Mouse (Mus musculus): ENCODE measurements at regions not wholly inside any gene's neighbourhood (a gene's known extent, or its start where the extent isn't known, plus 50 kb on each side); places are given as distances from the start of the nearest gene placed in this dataset.

DNA sequence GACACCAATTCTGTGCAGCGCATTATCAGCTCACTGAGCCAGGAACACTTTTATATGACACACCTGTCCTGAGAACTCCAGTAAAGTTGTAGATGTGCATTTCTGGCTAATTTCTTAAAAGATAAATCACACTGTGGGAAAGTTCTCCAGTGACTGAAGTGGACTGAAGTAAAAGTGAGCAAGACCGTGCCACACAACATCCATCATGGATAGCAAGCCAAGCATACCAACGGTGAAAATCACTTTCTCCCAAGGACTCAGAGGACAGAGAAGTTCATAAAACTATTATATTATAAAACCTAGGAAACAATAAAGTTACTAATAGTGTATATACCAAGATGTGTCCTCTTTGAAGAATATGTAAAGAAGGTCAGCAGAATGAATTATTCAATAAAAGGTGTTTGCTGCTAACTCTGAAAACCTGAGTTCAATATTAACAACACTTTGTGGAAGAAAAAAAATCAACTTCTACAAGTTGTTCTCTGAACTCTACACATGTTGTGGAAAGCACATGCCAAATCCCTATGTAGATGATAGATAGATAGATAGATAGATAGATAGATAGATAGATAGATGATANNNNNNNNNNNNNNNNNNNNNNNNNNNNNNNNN is 298.2 kb upstream of the Igbp1b start:
- ATAC-seq (replicated peaks): no peak
- no peak overlapping the region for H3K4me2 ChIP-seq
- H3K36me3 ChIP-seq (replicated peaks): no peaks in the 10 kb centered on the region
- H3K9ac ChIP-seq: no peak overlapping the region
- H3K9me3 ChIP-seq: no peaks in the 10 kb centered on the region
- no peaks in the 10 kb centered on the region for H3K4me1 ChIP-seq
- H3K27ac ChIP-seq: no peak overlapping the region
- H3K4me3 ChIP-seq: no peak overlapping the region
- H3K27me3 ChIP-seq (replicated peaks): no peaks in the 10 kb centered on the region
- WGBS: 96% methylated on average over 3 of the region's 3 CpGs

GRCm38 (mm10) chr6:138950888-138951287 is 292.5 kb upstream of the Igbp1b start:
- Histone ChIP-seq H3K27me3 (replicated peaks) (no peaks in the 10 kb centered on the region), H3K9me3 (no peaks in the 10 kb centered on the region), H3K4me1 (no peaks in the 10 kb centered on the region), H3K36me3 (replicated peaks) (no peaks in the 10 kb centered on the region), H3K4me2 (no peak overlapping the region), H3K4me3 (no peak overlapping the region), H3K27ac (no peak overlapping the region), H3K9ac (no peak overlapping the region)
- ATAC-seq (replicated peaks): no peak
- WGBS: 98% methylated on average over 3 of the region's 3 CpGs

GRCm38 (mm10) chr6:138946632-138947031 is 288.3 kb upstream of the Igbp1b start:
- H3K9me3 ChIP-seq: no peaks in the 10 kb centered on the region
- H3K36me3 ChIP-seq (replicated peaks): no peaks in the 10 kb centered on the region
- WGBS: 42% methylated on average over 5 of the region's 5 CpGs
- H3K4me3 ChIP-seq: no peak overlapping the region
- H3K4me1 ChIP-seq: no peaks in the 10 kb centered on the region
- no peak overlapping the region for H3K4me2 ChIP-seq
- no peak for ATAC-seq (replicated peaks)
- no peak overlapping the region for H3K27ac ChIP-seq
- no peaks in the 10 kb centered on the region for H3K27me3 ChIP-seq (replicated peaks)
- H3K9ac ChIP-seq: no peak overlapping the region

GRCm38 (mm10) chr6:138945432-138945831 is 287.1 kb upstream of the Igbp1b start:
- ATAC-seq (replicated peaks): no peak
- WGBS: 89% methylated on average over 1 of the region's 1 CpGs

GRCm38 (mm10) chr6:138920161-138920560 is 261.8 kb upstream of the Igbp1b start:
- H3K4me1 ChIP-seq: no peaks in the 10 kb centered on the region
- H3K4me3 ChIP-seq: no peak overlapping the region
- no peaks in the 10 kb centered on the region for H3K27me3 ChIP-seq (replicated peaks)
- H3K9ac ChIP-seq: no peak overlapping the region
- no peaks in the 10 kb centered on the region for H3K36me3 ChIP-seq (replicated peaks)
- H3K9me3 ChIP-seq: no peaks in the 10 kb centered on the region
- WGBS: 73% methylated on average over 2 of the region's 2 CpGs
- no peak overlapping the region for H3K27ac ChIP-seq
- no peak overlapping the region for H3K4me2 ChIP-seq
- ATAC-seq (replicated peaks): no peak

More at GRCm38 (mm10) chr6:138945432-138945831, 287.1 kb upstream of the Igbp1b start:
- Histone ChIP-seq H3K4me3 (no peak overlapping the region), H3K9ac (no peak overlapping the region), H3K27ac (no peak overlapping the region), H3K9me3 (no peaks in the 10 kb centered on the region), H3K27me3 (replicated peaks) (no peaks in the 10 kb centered on the region), H3K36me3 (replicated peaks) (no peaks in the 10 kb centered on the region), H3K4me1 (no peaks in the 10 kb centered on the region), H3K4me2 (no peak overlapping the region)

GRCm38 (mm10) chr6:138919531-138919930 is 261.2 kb upstream of the Igbp1b start:
- WGBS: 93% methylated on average over 4 of the region's 4 CpGs
- ATAC-seq (replicated peaks): no peak
- Histone ChIP-seq H3K36me3 (replicated peaks) (no peaks in the 10 kb centered on the region), H3K9ac (no peak overlapping the region), H3K4me3 (no peak overlapping the region), H3K27ac (no peak overlapping the region), H3K4me1 (no peaks in the 10 kb centered on the region), H3K9me3 (no peaks in the 10 kb centered on the region), H3K4me2 (no peak overlapping the region), H3K27me3 (replicated peaks) (no peaks in the 10 kb centered on the region)

- H3K9me3 ChIP-seq: no peaks in the 10 kb centered on the region
- no peaks in the 10 kb centered on the region for H3K36me3 ChIP-seq (replicated peaks)
- H3K27ac ChIP-seq: no peak overlapping the region
- WGBS: 65% methylated on average over 3 of the region's 3 CpGs
- no peak for ATAC-seq (replicated peaks)
- H3K4me3 ChIP-seq: no peak overlapping the region
- H3K27me3 ChIP-seq (replicated peaks): no peaks in the 10 kb centered on the region
- no peak overlapping the region for H3K4me2 ChIP-seq
- H3K4me1 ChIP-seq: no peaks in the 10 kb centered on the region
- no peak overlapping the region for H3K9ac ChIP-seq
Observed at GRCm38 (mm10) chr6:138914981-138915380, 256.6 kb upstream of the Igbp1b start.

DNA sequence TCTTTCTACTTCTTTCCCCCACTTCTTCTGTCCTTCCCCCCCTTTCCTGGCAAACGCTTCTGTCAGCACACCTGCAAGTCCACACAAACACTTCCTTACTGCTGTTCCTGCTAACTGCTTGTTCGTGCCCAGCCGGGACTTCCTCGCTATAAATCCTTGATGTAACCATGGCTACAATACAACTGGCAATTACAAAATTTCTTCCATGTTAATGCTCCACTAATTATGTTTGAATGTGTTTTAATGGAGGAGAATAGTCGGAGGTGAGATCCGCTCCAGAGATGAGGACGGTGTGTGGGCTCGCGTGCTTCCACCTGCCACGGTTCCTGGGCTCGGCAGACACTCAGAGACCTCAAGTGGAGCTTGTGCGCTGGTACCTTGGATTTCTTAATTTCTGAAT is 215.3 kb upstream of the Igbp1b start:
- Histone ChIP-seq H3K4me1 (peaks cover 6% of the 10 kb centered on the region), H3K4me2 (peak overlapping the region; percentile 23; the same call in 1 of the 2 replicates), H3K36me3 (replicated peaks) (no peaks in the 10 kb centered on the region), H3K4me3 (no peak overlapping the region), H3K27ac (no peak overlapping the region), H3K9me3 (no peaks in the 10 kb centered on the region), H3K27me3 (replicated peaks) (no peaks in the 10 kb centered on the region), H3K9ac (no peak overlapping the region)
- WGBS: 66% methylated on average over 12 of the region's 12 CpGs
- ATAC-seq (replicated peaks): peak; percentile 70

DNA sequence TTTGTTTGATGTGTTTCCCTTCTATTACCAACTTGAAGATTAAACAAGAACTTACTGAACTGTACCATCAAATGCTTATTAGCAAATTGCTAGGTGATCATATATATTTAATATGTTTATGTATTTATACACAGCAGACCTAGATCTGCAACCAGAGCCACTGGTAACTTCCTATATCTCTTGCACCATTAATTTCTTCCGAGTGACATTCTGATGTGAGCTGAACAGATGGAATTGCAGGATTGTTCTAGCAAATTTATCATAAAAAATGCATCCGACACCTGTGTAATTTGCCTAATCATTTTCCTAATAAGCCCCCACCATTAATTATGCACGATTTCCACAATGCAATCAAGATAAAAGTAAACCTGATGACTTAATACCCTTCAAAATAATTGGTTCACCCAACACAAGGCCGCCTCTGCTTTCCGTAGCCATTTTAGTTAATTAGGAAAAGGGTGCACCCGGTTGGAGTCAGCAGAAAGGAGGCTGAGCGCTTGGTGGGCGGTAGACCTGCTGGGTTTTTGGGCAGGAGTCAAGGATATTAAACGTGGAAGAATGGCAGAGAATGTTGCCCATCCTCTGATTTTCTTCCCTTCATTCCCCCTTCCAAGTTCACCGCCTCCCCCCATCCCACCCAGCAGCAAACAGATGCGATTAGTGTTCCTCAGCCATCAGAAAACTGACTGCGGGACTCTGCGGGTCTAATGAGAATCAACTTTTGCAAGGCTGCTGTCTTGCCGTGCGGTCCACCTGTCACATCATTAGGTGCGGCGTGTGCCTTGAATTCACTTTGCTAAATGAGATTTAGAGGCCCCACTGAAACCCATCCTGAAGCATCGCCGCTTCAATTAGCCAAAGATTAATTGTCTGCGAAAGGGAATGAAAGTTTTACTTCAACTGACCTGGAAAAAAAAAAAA is 214.4 kb upstream of the Igbp1b start:
- no peaks in the 10 kb centered on the region for H3K27me3 ChIP-seq (replicated peaks)
- H3K36me3 ChIP-seq (replicated peaks): no peaks in the 10 kb centered on the region
- H3K4me1 ChIP-seq: peaks cover 6% of the 10 kb centered on the region
- ATAC-seq (replicated peaks): peak; percentile 81; the same call in 1 of the 2 replicates
- peak overlapping the region; percentile 23 for H3K4me2 ChIP-seq
- no peak overlapping the region for H3K27ac ChIP-seq
- no peak overlapping the region for H3K9ac ChIP-seq
- H3K9me3 ChIP-seq: no peaks in the 10 kb centered on the region
- H3K4me3 ChIP-seq: no peak overlapping the region
- 50% methylated on average over 20 of the region's 20 CpGs for WGBS

- H3K9ac ChIP-seq: no peak overlapping the region
- H3K4me1 ChIP-seq: no peaks in the 10 kb centered on the region
- WGBS: 91% methylated on average over 8 of the region's 8 CpGs
- H3K27me3 ChIP-seq (replicated peaks): no peaks in the 10 kb centered on the region
- no peaks in the 10 kb centered on the region for H3K9me3 ChIP-seq
- no peak overlapping the region for H3K4me3 ChIP-seq
- H3K27ac ChIP-seq: no peak overlapping the region
- H3K36me3 ChIP-seq (replicated peaks): no peaks in the 10 kb centered on the region
- no peak overlapping the region for H3K4me2 ChIP-seq
- no peak for ATAC-seq (replicated peaks)
Observed at GRCm38 (mm10) chr6:138838043-138838442, 179.7 kb upstream of the Igbp1b start.

DNA sequence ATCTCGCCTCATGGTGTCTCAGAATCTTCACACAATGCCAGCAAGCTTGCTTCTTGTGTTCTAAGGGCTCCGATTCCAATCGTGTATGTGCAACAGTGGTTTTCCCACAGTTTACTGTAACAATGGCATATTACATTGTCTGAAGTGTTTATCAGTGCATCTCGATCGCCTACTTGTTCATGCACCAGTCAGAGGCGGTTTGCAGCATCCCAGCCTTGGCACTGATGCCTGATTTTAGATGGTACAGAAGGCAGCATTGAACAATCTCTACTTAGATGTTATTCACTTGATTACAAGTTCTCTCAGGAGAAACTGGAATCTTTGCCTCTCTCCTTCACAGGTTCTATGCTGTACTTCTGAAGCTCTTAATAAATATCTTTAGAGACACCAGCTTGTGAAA is 176.5 kb upstream of the Igbp1b start:
- Histone ChIP-seq H3K36me3 (replicated peaks) (no peaks in the 10 kb centered on the region), H3K4me2 (no peak overlapping the region), H3K9me3 (no peaks in the 10 kb centered on the region), H3K9ac (no peak overlapping the region), H3K4me1 (no peaks in the 10 kb centered on the region), H3K27ac (no peak overlapping the region), H3K27me3 (replicated peaks) (no peaks in the 10 kb centered on the region), H3K4me3 (no peak overlapping the region)
- no peak for ATAC-seq (replicated peaks)
- WGBS: 92% methylated on average over 6 of the region's 6 CpGs

DNA sequence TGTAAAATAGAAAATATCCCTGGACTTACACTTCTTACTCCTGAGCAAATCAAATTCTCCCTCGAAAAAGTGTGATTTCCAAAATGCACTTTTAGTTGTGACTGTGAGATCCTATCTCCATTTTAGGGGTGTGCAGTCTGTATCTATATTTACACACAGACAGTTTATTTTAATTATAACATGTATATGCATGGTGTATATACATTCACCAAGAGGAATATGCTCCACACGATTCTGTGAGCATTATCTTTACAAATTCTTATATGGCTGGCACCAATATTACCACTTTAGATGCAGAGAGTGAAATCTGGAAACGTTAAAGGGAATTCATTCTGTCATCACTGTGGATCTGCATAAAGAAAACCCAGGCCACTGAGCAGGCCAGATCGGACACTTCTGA is 143.5 kb upstream of the Igbp1b start:
- H3K27ac ChIP-seq: no peak overlapping the region
- H3K36me3 ChIP-seq (replicated peaks): no peaks in the 10 kb centered on the region
- H3K27me3 ChIP-seq (replicated peaks): no peaks in the 10 kb centered on the region
- H3K4me3 ChIP-seq: no peak overlapping the region
- no peak overlapping the region for H3K9ac ChIP-seq
- no peaks in the 10 kb centered on the region for H3K4me1 ChIP-seq
- no peaks in the 10 kb centered on the region for H3K9me3 ChIP-seq
- WGBS: 68% methylated on average over 4 of the region's 4 CpGs
- no peak overlapping the region for H3K4me2 ChIP-seq
- ATAC-seq (replicated peaks): no peak
